Mouse (Mus musculus): ENCODE results near the gene Ppp5c.

- TF ChIP-seq CTCF (conservative IDR thresholded peaks at IDR 0.05; ENCODE audit: low read length) (no peak), POU5F1 (IDR thresholded peaks at IDR 0.05; ENCODE audit: borderline replicate concordance, low read length) (no peak), NANOG (IDR thresholded peaks at IDR 0.05; ENCODE audit: borderline replicate concordance, low read length) (no peak)
Observed at GRCm38 (mm10) chr7:16978173-16978572, 49.6 kb downstream of the Ppp5c start.
